Mouse (Mus musculus) embryonic facial prominence, embryonic 14.5 days (tissue): ENCODE results near the gene Gm9268. TPM values are rescaled to one million over a fixed set of nuclear protein-coding genes. Genes with fewer than 3 reads are reported as not detected.
"Not testable (repeated sequence)": the region's sequence is repeated elsewhere in the genome, so short reads cannot be mapped to it uniquely, and the experiment has no call there.

Experiments used
- ATAC-seq: fragments of 200-750 bp; cut with Nextera tagmentation; 2 replicates; pipeline ENCODE4 v1.8.0; 2017; ENCODE audit warnings: low read depth, moderate number of reproducible peaks, moderate TSS enrichment
- DNase-seq: peaks from one replicate; pipeline ENCODE4 v3.0.0-alpha.2; 2015; ENCODE audit warnings: low spot score
- H3K27ac ChIP-seq: fragments of 300-500 bp; sonication (generic); replicated peaks from 2 replicates; pipeline ENCODE4 v1.5.1; 2014; ENCODE audit warnings: low read depth, mild to moderate bottlenecking, low read length, moderate library complexity
- H3K27me3 ChIP-seq: fragments of 300-500 bp; sonication (generic); replicated peaks from 2 replicates; pipeline ENCODE4 v1.6.1; 2014; ENCODE audit warnings: low read length; ENCODE audit not compliant: control insufficient read depth, insufficient read depth
- H3K36me3 ChIP-seq: fragments of 300-500 bp; sonication (generic); 2 replicates; pipeline ENCODE4 v1.6.1; 2014; ENCODE audit warnings: low read length, mixed read lengths; ENCODE audit not compliant: control insufficient read depth, insufficient read depth
- H3K4me1 ChIP-seq: fragments of 300-500 bp; sonication (generic); 2 replicates; pipeline ENCODE4 v1.6.1; 2014; ENCODE audit warnings: antibody characterized with exemption, low read length; ENCODE audit not compliant: control insufficient read depth, insufficient read depth
- H3K4me2 ChIP-seq: fragments of 300-500 bp; sonication (generic); 2 replicates; pipeline ENCODE4 v1.6.1; 2014; ENCODE audit warnings: low read depth, mild to moderate bottlenecking, low read length, moderate library complexity, mixed read lengths
- H3K4me3 ChIP-seq: fragments of 300-500 bp; sonication (generic); 2 replicates; pipeline ENCODE4 v1.5.1; 2014; ENCODE audit warnings: low read depth, mild to moderate bottlenecking, low read length
- H3K9ac ChIP-seq: fragments of 300-500 bp; sonication (generic); 2 replicates; pipeline ENCODE4 v1.6.1; 2014; ENCODE audit warnings: low read depth, mild to moderate bottlenecking, low read length, moderate library complexity, mixed read lengths
- H3K9me3 ChIP-seq: fragments of 300-500 bp; sonication (generic); 2 replicates; pipeline ENCODE4 v1.6.1; 2016; ENCODE audit warnings: low read length; ENCODE audit not compliant: control insufficient read depth
- WGBS: fragments of 180-500 bp; shearing (Covaris S2); extraction: QIAGEN DNeasy Blood & Tissue Kit; methylation state at CpG from one replicate; pipeline ENCODE4 v1.1.7; 2014; 5-methylcytosine and 5-hydroxymethylcytosine counted together
- polyA plus RNA-seq: library from polyadenylated mRNA; unstranded; fragments of >200 nt; fragmentation: Nextera tagmentation; extraction: Ambion mirVana; gene quantifications from 2 replicates; pipeline ENCODE4 v1.2.1, GENCODE M21; 2014

The Gm9268 gene
- not detected in 2 replicates for polyA plus RNA-seq

DNA sequence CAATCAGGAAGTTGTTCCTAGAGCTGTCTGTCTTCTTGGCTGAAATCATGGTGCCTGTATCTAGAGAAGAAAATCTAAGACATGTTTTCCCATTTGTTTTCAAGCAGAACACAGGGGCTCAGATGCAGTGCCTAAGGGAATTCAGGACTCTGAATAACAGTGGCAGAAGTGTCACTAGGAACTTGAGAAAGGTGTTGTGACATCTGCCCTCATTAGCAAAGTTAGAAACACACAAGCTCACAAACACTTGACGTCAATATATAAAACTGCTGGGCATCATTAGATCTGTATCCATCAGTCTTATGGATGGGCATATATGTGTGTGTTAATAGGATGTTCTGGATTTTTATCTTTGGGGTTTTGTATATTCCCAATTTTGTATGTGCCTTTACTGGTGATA, at the start of gene Gm9268:
Gene Gm9268, plus strand, starts transcription at position 301 of the 400 bp plus-strand sequence.
- H3K27ac ChIP-seq, ATAC-seq: not testable (repeated sequence)
- WGBS = no CpG with 5 or more reads among the region's 1 CpGs

GRCm38 (mm10) chr7:42980098-42980497, 38.5 kb upstream of the Gm9268 start:
- 86% methylated on average over 11 of the region's 11 CpGs for WGBS
- ATAC-seq (no peak), DNase-seq (no peak)
- Histone ChIP-seq H3K4me3 (no peak overlapping the region), H3K9ac (no peak overlapping the region), H3K36me3 (no peaks in the 10 kb centered on the region), H3K4me1 (no peaks in the 10 kb centered on the region), H3K27me3 (no peaks in the 10 kb centered on the region), H3K4me2 (no peak overlapping the region), H3K27ac (no peak overlapping the region), H3K9me3 (peaks cover 70% of the 10 kb centered on the region)

More for the DNA sequence above, at the start of gene Gm9268:
- not testable (repeated sequence) for H3K36me3 ChIP-seq, H3K9ac ChIP-seq, H3K9me3 ChIP-seq, H3K4me2 ChIP-seq, H3K4me3 ChIP-seq, H3K4me1 ChIP-seq, DNase-seq, H3K27me3 ChIP-seq

- Histone ChIP-seq H3K27ac (no peak overlapping the region), H3K4me2 (no peak overlapping the region), H3K9ac (no peak overlapping the region), H3K9me3 (peaks cover 70% of the 10 kb centered on the region), H3K4me1 (no peaks in the 10 kb centered on the region), H3K36me3 (no peaks in the 10 kb centered on the region), H3K4me3 (no peak overlapping the region), H3K27me3 (no peaks in the 10 kb centered on the region)
- ATAC-seq (no peak), DNase-seq (no peak)
- WGBS = 89% methylated on average over 10 of the region's 10 CpGs
Observed at GRCm38 (mm10) chr7:42980739-42981138, 37.8 kb upstream of the Gm9268 start.

DNA sequence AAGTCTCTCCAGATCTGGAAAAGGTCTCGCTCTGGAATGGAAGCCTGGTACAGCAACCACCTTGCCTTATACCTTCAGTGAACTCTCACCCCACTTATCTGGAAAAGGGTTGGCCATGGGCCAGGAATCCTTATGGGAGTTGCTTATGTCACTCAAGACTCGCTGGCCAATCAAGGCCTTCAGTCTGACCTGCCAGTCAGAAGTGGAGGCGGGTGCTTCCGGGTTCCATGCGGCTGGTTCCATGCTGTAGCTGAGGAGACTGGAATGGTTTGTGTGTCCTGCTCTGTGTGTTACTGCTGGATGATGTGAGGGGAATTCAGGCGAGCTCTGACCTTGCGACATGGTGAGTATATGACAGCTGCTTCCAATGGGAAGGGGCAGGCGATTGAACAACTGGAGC, 59.3 kb downstream of the Gm9268 start:
- no peaks in the 10 kb centered on the region for H3K36me3 ChIP-seq
- DNase-seq (no peak), ATAC-seq (no peak)
- H3K4me2 ChIP-seq = no peak overlapping the region
- H3K4me1 ChIP-seq = no peaks in the 10 kb centered on the region
- no peak overlapping the region for H3K9ac ChIP-seq
- 90% methylated on average over 8 of the region's 8 CpGs for WGBS
- H3K27me3 ChIP-seq = no peaks in the 10 kb centered on the region
- H3K9me3 ChIP-seq = peaks cover 6% of the 10 kb centered on the region; the same call in 1 of the 2 replicates
- no peak overlapping the region for H3K4me3 ChIP-seq
- H3K27ac ChIP-seq = no peak overlapping the region

Other genes with a start within 250 kb of the Gm9268 start
- gene Vmn2r62, start 225.2 kb upstream of the Gm9268 start, polyA plus RNA-seq = not detected in 2 replicates
- not detected in 2 replicates for gene Gm2381, start 151.5 kb upstream of the Gm9268 start, polyA plus RNA-seq
- gene Vmn2r63, start 84.9 kb upstream of the Gm9268 start, polyA plus RNA-seq = not detected in 2 replicates
- gene Zfp936, start 95.5 kb downstream of the Gm9268 start, polyA plus RNA-seq = not detected in 2 replicates